Mouse (Mus musculus): ENCODE results near the gene Obscn. TPM values are rescaled to one million over a fixed set of nuclear protein-coding genes. Genes with fewer than 3 reads are reported as not detected.

The Obscn gene
- polyA plus RNA-seq, 2 experiments: 5.4 to 11.0 TPM

- peak overlapping the region; percentile 37 for H3K4me2 ChIP-seq (replicated peaks; ENCODE audit: low read depth, low read length, severe bottlenecking)
- H3K27ac ChIP-seq (replicated peaks; ENCODE audit: low read depth, low read length): no peak overlapping the region
- no peaks in the 10 kb centered on the region for H3K36me3 ChIP-seq (ENCODE audit: control insufficient read depth, insufficient read depth, low read length)
- H3K4me1 ChIP-seq (ENCODE audit: control insufficient read depth, insufficient read depth, low read length): no peaks in the 10 kb centered on the region
- H3K27me3 ChIP-seq (ENCODE audit: control insufficient read depth, insufficient read depth, low read length): peaks cover 59% of the 10 kb centered on the region
- DNase-seq (ENCODE audit: low spot score) (no peak), ATAC-seq (ENCODE audit: low FRiP score, low read depth) (no peak)
- no peak for TF ChIP-seq POLR2A (IDR thresholded peaks at IDR 0.05; ENCODE audit: borderline replicate concordance, extremely low read depth, insufficient read depth, insufficient read length)
- H3K4me3 ChIP-seq (replicated peaks; ENCODE audit: low read length): peak overlapping the region; percentile 28
- H3K9ac ChIP-seq (ENCODE audit: low read depth, low read length, severe bottlenecking): 0 out of 2 replicates have a peak overlapping the region, but pooled peaks have one; percentile 16
- no peaks in the 10 kb centered on the region for H3K9me3 ChIP-seq (ENCODE audit: control insufficient read depth, low read length)
- WGBS: 3% methylated on average over 32 of the region's 48 CpGs
These were observed 40.3 kb upstream of the Obscn start for GRCm38 (mm10) chr11:59176475-59176874.

- H3K36me3 ChIP-seq (ENCODE audit: control insufficient read depth, insufficient read depth, low read length): no peaks in the 10 kb centered on the region
- no peak for TF ChIP-seq POLR2A (IDR thresholded peaks at IDR 0.05; ENCODE audit: borderline replicate concordance, extremely low read depth, insufficient read depth, insufficient read length)
These were observed 38.1 kb upstream of the Obscn start for GRCm38 (mm10) chr11:59174189-59174838.

GRCm38 (mm10) chr11:59170549-59170948 is 34.3 kb upstream of the Obscn start:
- WGBS: 81% methylated on average over 4 of the region's 4 CpGs
- Histone ChIP-seq H3K4me3 (replicated peaks; ENCODE audit: low read length) (no peak overlapping the region), H3K4me1 (ENCODE audit: control insufficient read depth, insufficient read depth, low read length) (no peaks in the 10 kb centered on the region), H3K36me3 (ENCODE audit: control insufficient read depth, insufficient read depth, low read length) (no peaks in the 10 kb centered on the region), H3K27ac (replicated peaks; ENCODE audit: low read depth, low read length) (no peak overlapping the region), H3K27me3 (ENCODE audit: control insufficient read depth, insufficient read depth, low read length) (peaks cover 15% of the 10 kb centered on the region), H3K9ac (ENCODE audit: low read depth, low read length, severe bottlenecking) (no peak overlapping the region), H3K9me3 (ENCODE audit: control insufficient read depth, low read length) (no peaks in the 10 kb centered on the region), H3K4me2 (replicated peaks; ENCODE audit: low read depth, low read length, severe bottlenecking) (no peak overlapping the region)
- DNase-seq (ENCODE audit: low spot score) (no peak), ATAC-seq (ENCODE audit: low FRiP score, low read depth) (no peak)
- no peak for TF ChIP-seq POLR2A (IDR thresholded peaks at IDR 0.05; ENCODE audit: borderline replicate concordance, extremely low read depth, insufficient read depth, insufficient read length)

More at GRCm38 (mm10) chr11:59174189-59174838, 38.1 kb upstream of the Obscn start:
- Histone ChIP-seq H3K4me3 (replicated peaks; ENCODE audit: low read length) (no peak overlapping the region), H3K27ac (replicated peaks; ENCODE audit: low read depth, low read length) (no peak overlapping the region), H3K4me2 (replicated peaks; ENCODE audit: low read depth, low read length, severe bottlenecking) (no peak overlapping the region), H3K9me3 (ENCODE audit: control insufficient read depth, low read length) (no peaks in the 10 kb centered on the region), H3K9ac (ENCODE audit: low read depth, low read length, severe bottlenecking) (no peak overlapping the region), H3K27me3 (ENCODE audit: control insufficient read depth, insufficient read depth, low read length) (peaks cover 53% of the 10 kb centered on the region), H3K4me1 (ENCODE audit: control insufficient read depth, insufficient read depth, low read length) (no peaks in the 10 kb centered on the region)
- DNase-seq (ENCODE audit: low spot score): no peak
- WGBS: 59% methylated on average over 6 of the region's 6 CpGs
- ATAC-seq (ENCODE audit: low FRiP score, low read depth): no peak

- H3K36me3 ChIP-seq (ENCODE audit: control insufficient read depth, insufficient read depth, low read length): no peaks in the 10 kb centered on the region
- peaks cover 8% of the 10 kb centered on the region; the same call in 1 of the 2 replicates for H3K27me3 ChIP-seq (ENCODE audit: control insufficient read depth, insufficient read depth, low read length)
- H3K4me2 ChIP-seq (replicated peaks; ENCODE audit: low read depth, low read length, severe bottlenecking): no peak overlapping the region
- no peak overlapping the region for H3K27ac ChIP-seq (replicated peaks; ENCODE audit: low read depth, low read length)
- 37% methylated on average over 3 of the region's 3 CpGs for WGBS
- ATAC-seq (ENCODE audit: low FRiP score, low read depth) (no peak), DNase-seq (ENCODE audit: low spot score) (no peak)
- no peak overlapping the region for H3K9ac ChIP-seq (ENCODE audit: low read depth, low read length, severe bottlenecking)
- H3K4me1 ChIP-seq (ENCODE audit: control insufficient read depth, insufficient read depth, low read length): no peaks in the 10 kb centered on the region
- H3K9me3 ChIP-seq (ENCODE audit: control insufficient read depth, low read length): no peaks in the 10 kb centered on the region
- no peak overlapping the region for H3K4me3 ChIP-seq (replicated peaks; ENCODE audit: low read length)
- no peak for TF ChIP-seq POLR2A (IDR thresholded peaks at IDR 0.05; ENCODE audit: borderline replicate concordance, extremely low read depth, insufficient read depth, insufficient read length)
These were observed 33.6 kb upstream of the Obscn start for GRCm38 (mm10) chr11:59169807-59170206.

- Histone ChIP-seq H3K9ac (ENCODE audit: low read depth, low read length, severe bottlenecking) (no peak overlapping the region), H3K27ac (replicated peaks; ENCODE audit: low read depth, low read length) (no peak overlapping the region), H3K36me3 (ENCODE audit: control insufficient read depth, insufficient read depth, low read length) (no peaks in the 10 kb centered on the region), H3K9me3 (ENCODE audit: control insufficient read depth, low read length) (no peaks in the 10 kb centered on the region), H3K4me2 (replicated peaks; ENCODE audit: low read depth, low read length, severe bottlenecking) (no peak overlapping the region), H3K4me3 (replicated peaks; ENCODE audit: low read length) (no peak overlapping the region), H3K27me3 (ENCODE audit: control insufficient read depth, insufficient read depth, low read length) (no peaks in the 10 kb centered on the region), H3K4me1 (ENCODE audit: control insufficient read depth, insufficient read depth, low read length) (peaks cover 11% of the 10 kb centered on the region)
- DNase-seq (ENCODE audit: low spot score): no peak
- WGBS: 47% methylated on average over 2 of the region's 2 CpGs
- ATAC-seq (ENCODE audit: low FRiP score, low read depth): no peak
- TF ChIP-seq POLR2A (IDR thresholded peaks at IDR 0.05; ENCODE audit: borderline replicate concordance, extremely low read depth, insufficient read depth, insufficient read length): no peak
These were observed 29.5 kb upstream of the Obscn start for GRCm38 (mm10) chr11:59165616-59166241.

All from limb, embryonic 14.5 days (tissue).